Mouse (Mus musculus) forebrain, embryonic 14.5 days (tissue): ENCODE results near the gene Stub1. TPM values are rescaled to one million over a fixed set of nuclear protein-coding genes. Genes with fewer than 3 reads are reported as not detected.

Experiments used
- ATAC-seq: fragments of 200-750 bp; cut with Nextera tagmentation; 2 replicates; pipeline ENCODE4 v1.8.0; 2017; ENCODE audit warnings: mild to moderate bottlenecking, moderate library complexity
- DNase-seq: peaks from one replicate; pipeline ENCODE4 v3.0.0-alpha.2; 2015; ENCODE audit warnings: low spot score
- H3K27ac ChIP-seq: fragments of 300-500 bp; sonication (generic); 2 replicates; pipeline ENCODE4 v1.5.1; 2014; ENCODE audit warnings: low read depth, mild to moderate bottlenecking, control low read depth, low read length, moderate library complexity
- H3K27me3 ChIP-seq: fragments of 300-500 bp; sonication (generic); replicated peaks from 2 replicates; pipeline ENCODE4 v1.6.1; 2014; ENCODE audit warnings: low read length, control low read depth, mixed read lengths; ENCODE audit not compliant: control insufficient read depth, insufficient read depth
- H3K36me3 ChIP-seq: fragments of 300-500 bp; sonication (generic); 2 replicates; pipeline ENCODE4 v1.6.1; 2014; ENCODE audit warnings: low read length, control low read depth; ENCODE audit not compliant: control insufficient read depth, insufficient read depth
- H3K4me1 ChIP-seq: fragments of 300-500 bp; sonication (generic); 2 replicates; pipeline ENCODE4 v1.6.1; 2014; ENCODE audit warnings: antibody characterized with exemption, low read length, control low read depth; ENCODE audit not compliant: control insufficient read depth, insufficient read depth
- H3K4me2 ChIP-seq: fragments of 300-500 bp; sonication (generic); 2 replicates; pipeline ENCODE4 v1.6.1; 2014; ENCODE audit warnings: mild to moderate bottlenecking, control low read depth, low read length
- H3K4me3 ChIP-seq: fragments of 300-500 bp; sonication (generic); 2 replicates; pipeline ENCODE4 v1.5.1; 2014; ENCODE audit warnings: low read depth, low read length, control low read depth
- H3K9ac ChIP-seq: fragments of 300-500 bp; sonication (generic); 2 replicates; pipeline ENCODE4 v1.6.1; 2014; ENCODE audit warnings: mild to moderate bottlenecking, low read length, control low read depth, moderate library complexity
- H3K9me3 ChIP-seq: fragments of 300-500 bp; sonication (generic); replicated peaks from 2 replicates; pipeline ENCODE4 v1.6.1; 2016; ENCODE audit warnings: low read length, control low read depth, mixed read lengths; ENCODE audit not compliant: control insufficient read depth
- WGBS: fragments of 180-500 bp; shearing (Covaris S2); extraction: QIAGEN DNeasy Blood & Tissue Kit; methylation state at CpG from one replicate; pipeline ENCODE4 v1.1.7; 2014; 5-methylcytosine and 5-hydroxymethylcytosine counted together
- polyA plus RNA-seq: library from polyadenylated mRNA; unstranded; fragments of >200 nt; fragmentation: Nextera tagmentation; extraction: Ambion mirVana; gene quantifications from 2 replicates; pipeline ENCODE4 v1.2.1, GENCODE M21; 2014

Stub1 gene
- polyA plus RNA-seq, 1 experiment from 2014 or later = 315 TPM

DNA sequence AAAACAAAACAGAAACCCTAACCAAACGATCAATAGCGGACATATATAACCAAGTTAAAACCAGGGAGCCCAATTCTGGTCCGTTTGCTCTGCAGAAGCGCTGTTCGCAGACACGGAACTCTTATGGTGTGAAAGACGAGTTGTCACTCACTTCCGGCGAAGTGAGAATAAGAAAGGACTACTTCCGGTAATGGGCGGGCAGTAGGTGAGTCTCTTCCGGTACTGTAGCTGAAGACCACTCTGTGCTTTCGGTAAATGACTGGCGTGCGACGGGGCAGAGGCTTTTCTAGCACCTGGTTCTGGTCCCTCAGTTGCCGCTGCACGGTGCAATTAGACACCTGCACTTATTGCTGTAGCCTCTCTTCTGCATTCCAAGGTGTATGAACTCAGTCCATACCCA, 9.8 kb downstream of the Stub1 start, which contains the start of gene Wdr24:
Gene Wdr24 (plus strand): TSS at position 176 of the 400 bp plus-strand sequence.
- WGBS = under 1% methylated on average over 18 of the region's 18 CpGs
- peak within 1 kb of the TSS; percentile 72 for H3K9ac ChIP-seq
- no peaks in the 10 kb centered on the region for H3K9me3 ChIP-seq
- peaks cover 16% of the 10 kb centered on the region for H3K27me3 ChIP-seq
- peak within 1 kb of the TSS; percentile 64 for H3K27ac ChIP-seq
- peak within 1 kb of the TSS; percentile 46 for H3K4me3 ChIP-seq
- H3K4me2 ChIP-seq = peak within 1 kb of the TSS; percentile 96
- peaks cover 17% of the 10 kb centered on the region for H3K4me1 ChIP-seq
- H3K36me3 ChIP-seq = peaks cover 39% of the 10 kb centered on the region
- ATAC-seq (peak; percentile 83), DNase-seq (peak; percentile 95)

DNA sequence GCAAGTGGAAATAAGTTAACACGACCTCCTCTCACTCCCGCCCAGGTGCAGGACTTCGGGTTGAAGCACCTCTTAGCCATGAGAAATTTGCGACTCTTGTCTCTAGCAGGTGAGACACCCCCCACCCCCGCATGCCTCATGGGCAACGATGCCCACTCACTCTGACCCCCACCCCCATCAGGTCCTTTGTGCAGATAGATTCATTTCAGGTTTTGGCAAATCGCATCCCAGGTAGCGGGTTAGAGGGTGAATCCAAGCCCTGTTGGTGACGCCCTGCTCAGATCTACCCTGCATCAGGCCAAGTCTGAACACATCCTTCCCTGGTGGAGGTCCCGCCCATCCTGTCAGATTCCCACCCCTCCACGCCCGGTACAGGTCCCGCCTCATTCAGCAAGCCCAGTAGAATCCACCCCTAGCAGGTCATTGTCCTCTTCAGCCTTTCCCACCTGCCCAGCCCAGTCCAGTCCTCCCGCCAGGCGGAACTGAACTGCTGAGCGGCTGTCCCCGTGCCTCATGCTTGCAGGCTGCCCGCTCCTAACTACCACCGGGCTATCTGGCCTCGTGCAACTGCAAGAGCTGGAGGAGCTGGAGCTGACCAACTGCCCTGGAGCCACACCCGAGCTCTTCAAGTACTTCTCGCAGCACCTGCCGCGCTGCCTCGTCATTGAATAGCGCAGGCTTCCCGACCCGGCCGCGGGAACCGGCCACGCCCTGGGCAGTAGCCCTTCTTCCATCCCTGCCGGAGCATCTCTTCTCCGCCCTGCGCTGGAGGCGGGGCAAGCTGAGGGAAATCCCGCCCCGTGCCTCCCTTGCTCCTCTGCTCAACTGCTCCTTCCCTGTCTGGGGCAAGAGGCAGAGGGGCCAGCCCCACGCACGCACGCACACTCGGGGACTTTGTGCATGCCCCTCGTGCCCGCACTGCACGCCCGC, 14.1 kb downstream of the Stub1 start:
- Histone ChIP-seq H3K9me3 (no peaks in the 10 kb centered on the region), H3K9ac (0 out of 2 replicates have a peak overlapping the region, but pooled peaks have one; percentile 8), H3K27ac (no peak overlapping the region), H3K27me3 (peaks cover 17% of the 10 kb centered on the region), H3K4me2 (0 out of 2 replicates have a peak overlapping the region, but pooled peaks have one; percentile 9), H3K4me3 (no peak overlapping the region), H3K4me1 (peaks cover 4% of the 10 kb centered on the region), H3K36me3 (peaks cover 34% of the 10 kb centered on the region)
- ATAC-seq = no peak
- WGBS = 7% methylated on average over 46 of the region's 46 CpGs
- DNase-seq = no peak

DNA sequence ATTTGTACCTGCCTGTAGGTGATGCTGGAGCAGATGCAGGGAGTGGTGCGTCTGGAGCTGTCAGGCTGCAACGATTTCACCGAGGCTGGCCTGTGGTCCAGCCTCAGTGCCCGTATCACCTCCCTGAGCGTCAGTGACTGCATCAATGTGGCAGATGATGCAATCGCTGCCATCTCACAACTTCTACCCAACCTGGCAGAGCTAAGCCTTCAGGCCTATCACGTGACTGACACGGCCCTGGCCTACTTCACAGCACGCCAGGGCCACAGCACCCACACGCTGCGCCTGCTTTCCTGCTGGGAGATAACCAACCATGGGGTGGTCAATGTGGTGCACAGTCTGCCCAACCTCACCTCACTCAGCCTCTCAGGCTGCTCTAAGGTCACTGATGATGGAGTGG, 15.5 kb downstream of the Stub1 start:
- Histone ChIP-seq H3K9me3 (no peaks in the 10 kb centered on the region), H3K9ac (no peak overlapping the region)
- no peak for DNase-seq

DNA sequence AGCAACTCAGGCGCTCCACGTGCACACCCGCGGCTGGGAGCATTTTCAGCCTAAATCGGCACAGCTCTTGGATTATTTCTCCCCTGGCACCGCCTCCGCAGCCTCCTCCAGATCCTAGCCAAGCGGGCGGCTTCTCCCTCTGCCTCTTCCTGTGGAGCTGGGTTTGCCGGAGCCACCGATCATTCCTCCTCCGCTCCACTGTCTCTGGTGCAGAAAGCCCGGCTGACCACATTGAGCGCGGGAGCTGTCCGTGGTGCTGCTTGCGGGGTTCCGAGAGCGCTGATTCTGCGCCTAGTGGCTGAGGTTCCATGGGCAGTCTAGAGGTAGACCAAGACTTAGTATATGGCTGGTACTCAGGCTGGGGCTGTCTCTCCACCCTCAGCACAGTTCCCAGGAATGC, 19.7 kb downstream of the Stub1 start:
- H3K9me3 ChIP-seq = no peaks in the 10 kb centered on the region
- H3K27ac ChIP-seq = no peak overlapping the region
- DNase-seq (peak; percentile 61), ATAC-seq (no peak)
- no peak overlapping the region for H3K4me3 ChIP-seq
- H3K4me1 ChIP-seq = peaks cover 11% of the 10 kb centered on the region
- H3K36me3 ChIP-seq = peaks cover 20% of the 10 kb centered on the region
- 2% methylated on average over 20 of the region's 20 CpGs for WGBS
- H3K27me3 ChIP-seq = peaks cover 2% of the 10 kb centered on the region; the same call in 1 of the 2 replicates
- H3K9ac ChIP-seq = peak overlapping the region; percentile 50
- peak overlapping the region; percentile 17; the same call in 1 of the 2 replicates for H3K4me2 ChIP-seq

More for the DNA sequence above, 15.5 kb downstream of the Stub1 start:
- 86% methylated on average over 11 of the region's 11 CpGs for WGBS
- ATAC-seq = no peak
- H3K36me3 ChIP-seq = peaks cover 34% of the 10 kb centered on the region
- H3K4me1 ChIP-seq = no peaks in the 10 kb centered on the region
- H3K4me3 ChIP-seq = no peak overlapping the region
- no peak overlapping the region for H3K4me2 ChIP-seq
- H3K27me3 ChIP-seq = peaks cover 17% of the 10 kb centered on the region
- no peak overlapping the region for H3K27ac ChIP-seq

DNA sequence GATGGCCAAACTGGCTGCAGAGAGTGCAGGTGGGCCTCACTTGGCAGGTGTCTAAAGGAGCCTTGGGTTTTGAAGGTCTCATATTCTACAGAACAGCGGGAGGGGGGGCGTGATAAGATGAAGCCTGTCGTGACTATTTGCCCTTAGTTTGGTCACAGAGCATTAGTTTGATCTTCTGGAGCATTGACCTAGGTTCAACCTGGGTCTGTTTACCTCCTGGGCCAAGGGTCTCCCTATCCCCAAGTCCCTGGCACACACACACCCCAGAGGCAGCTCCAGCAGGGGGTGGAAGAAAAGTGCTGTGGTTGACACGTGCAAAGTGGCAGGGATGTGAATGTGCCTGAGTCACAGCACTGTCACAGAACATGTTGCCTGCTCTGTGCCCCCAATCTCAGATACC, 22.3 kb downstream of the Stub1 start:
- Histone ChIP-seq H3K9ac (peak overlapping the region; percentile 95; the same call in 1 of the 2 replicates), H3K4me3 (no peak overlapping the region), H3K27ac (no peak overlapping the region), H3K4me1 (peaks cover 16% of the 10 kb centered on the region), H3K36me3 (no peaks in the 10 kb centered on the region), H3K27me3 (no peaks in the 10 kb centered on the region), H3K4me2 (peak overlapping the region; percentile 86), H3K9me3 (no peaks in the 10 kb centered on the region)
- DNase-seq = no peak
- ATAC-seq = no peak
- 76% methylated on average over 4 of the region's 4 CpGs for WGBS

DNA sequence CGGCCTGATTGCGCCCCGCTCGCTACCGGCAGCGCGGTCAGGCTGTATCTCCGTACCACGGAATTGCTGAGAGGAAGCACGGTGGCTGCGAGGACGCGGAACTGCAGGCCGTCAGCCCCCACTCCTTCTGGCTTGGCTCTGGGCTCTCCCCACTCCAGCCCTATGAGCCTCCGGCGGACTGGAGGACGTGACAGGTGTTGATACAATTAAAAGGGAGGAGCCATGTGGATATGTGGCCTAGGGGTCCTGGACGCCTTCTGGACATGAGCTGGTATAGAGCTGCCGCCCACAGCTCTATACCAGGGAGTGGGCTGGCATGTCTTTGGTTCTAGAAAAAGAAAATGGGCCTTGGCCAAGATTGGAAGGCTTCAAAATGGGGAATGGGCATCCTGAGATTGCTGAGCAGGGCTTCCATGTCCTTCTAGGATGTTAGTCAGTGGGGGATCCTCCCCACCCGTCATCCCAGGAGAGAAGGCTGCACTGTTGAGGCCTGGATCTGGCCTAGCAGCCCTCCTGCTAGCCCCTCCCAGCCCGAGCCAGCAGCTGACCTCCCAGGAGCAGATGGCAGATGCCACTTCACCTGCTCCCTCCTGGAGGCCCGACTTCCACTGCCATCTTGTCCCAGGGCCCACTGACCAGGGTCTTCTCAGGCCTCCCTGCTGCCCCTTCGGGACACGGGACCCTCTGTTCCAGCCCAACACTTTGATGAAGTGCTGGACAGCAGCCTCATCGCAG, 23.4 kb downstream of the Stub1 start:
- Histone ChIP-seq H3K4me3 (peak overlapping the region; percentile 85), H3K9me3 (no peaks in the 10 kb centered on the region), H3K27ac (peak overlapping the region; percentile 95), H3K36me3 (no peaks in the 10 kb centered on the region), H3K9ac (peak overlapping the region; percentile 95), H3K4me2 (peak overlapping the region; percentile 86), H3K27me3 (no peaks in the 10 kb centered on the region), H3K4me1 (peaks cover 16% of the 10 kb centered on the region)
- WGBS = 11% methylated on average over 24 of the region's 25 CpGs
- ATAC-seq (peak; percentile 57), DNase-seq (peak; percentile 62)

DNA sequence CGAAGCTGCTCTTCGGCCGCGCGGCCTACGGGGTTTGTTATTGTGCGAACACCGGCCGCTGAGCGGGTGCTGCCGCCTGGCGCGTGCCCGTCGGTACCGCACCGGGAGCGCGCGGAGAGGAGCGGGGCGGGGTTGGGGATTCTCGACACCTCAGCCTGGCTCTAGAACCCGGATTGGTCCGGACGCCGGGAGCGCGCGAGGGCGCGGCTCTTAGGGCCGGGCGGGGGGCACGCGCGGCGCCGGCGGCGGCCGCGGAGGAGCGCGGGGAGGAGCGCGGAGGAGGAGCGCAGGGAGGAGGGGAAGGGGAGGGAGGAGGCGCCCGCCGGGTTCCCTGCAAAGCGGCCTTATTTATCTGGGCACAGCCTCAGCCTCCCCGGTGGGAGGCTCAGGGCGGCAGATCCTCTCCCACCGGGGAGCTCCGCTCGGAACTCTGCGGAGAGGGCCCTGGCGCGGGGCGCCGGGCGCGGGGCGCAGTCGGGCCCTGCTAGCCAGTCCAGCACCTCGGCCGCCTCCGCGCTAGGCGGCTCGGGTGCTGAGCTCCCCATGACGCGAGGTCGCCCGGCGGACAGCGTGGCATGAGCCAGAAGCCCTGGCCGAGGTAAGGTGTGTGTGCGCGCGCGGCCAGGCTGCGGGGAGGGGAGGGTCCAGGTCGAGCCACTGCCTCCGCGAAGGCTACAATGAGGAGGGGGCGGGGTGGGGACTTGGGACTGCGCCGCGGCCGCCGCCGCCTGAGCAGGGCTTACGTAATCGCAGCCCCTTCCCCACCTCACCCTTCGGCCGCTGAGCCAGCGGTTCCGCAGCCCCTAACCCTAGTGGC, 24.2 kb downstream of the Stub1 start, which contains the start of gene Fbxl16:
Gene Fbxl16 (plus strand): TSS at position 297 of the 817 bp plus-strand sequence.
- peak within 1 kb of the TSS; percentile 95 for H3K27ac ChIP-seq
- peak; percentile 88 for ATAC-seq

DNA sequence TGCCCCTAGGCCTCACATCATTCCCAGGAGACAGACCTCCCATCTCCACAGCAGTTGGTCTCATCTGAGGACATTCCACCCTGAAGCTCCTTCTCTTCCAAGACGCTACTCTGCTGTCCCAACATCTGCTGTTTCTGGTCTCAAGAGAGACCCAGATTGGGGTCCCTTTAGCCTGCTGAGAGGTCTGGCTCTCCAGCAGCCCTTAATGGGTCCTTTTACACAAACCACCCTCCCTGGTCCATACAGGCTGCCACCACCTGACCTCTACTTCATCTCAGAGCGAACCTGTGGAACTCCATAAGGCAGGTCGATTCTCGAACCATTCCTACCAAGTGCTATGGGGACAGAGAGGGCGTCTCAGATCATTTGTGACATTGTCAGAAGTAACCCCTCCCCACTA, 25.2 kb downstream of the Stub1 start:
- no peak for ATAC-seq
- Histone ChIP-seq H3K4me2 (peak overlapping the region; percentile 86), H3K4me3 (peak overlapping the region; percentile 85; the same call in 1 of the 2 replicates), H3K9me3 (no peaks in the 10 kb centered on the region), H3K9ac (peak overlapping the region; percentile 95), H3K4me1 (peaks cover 24% of the 10 kb centered on the region), H3K36me3 (no peaks in the 10 kb centered on the region), H3K27me3 (0 out of 2 replicates have a peak, but pooled peaks cover 3% of the 10 kb centered on the region), H3K27ac (peak overlapping the region; percentile 95; the same call in 1 of the 2 replicates)
- DNase-seq = no peak
- 40% methylated on average over 5 of the region's 5 CpGs for WGBS

More for the DNA sequence above, 24.2 kb downstream of the Stub1 start, which contains the start of gene Fbxl16:
- DNase-seq = peak; percentile 96
- no peaks in the 10 kb centered on the region for H3K9me3 ChIP-seq
- H3K4me3 ChIP-seq = peak within 1 kb of the TSS; percentile 85
- WGBS = under 1% methylated on average over 79 of the region's 100 CpGs
- H3K27me3 ChIP-seq = 0 out of 2 replicates have a peak, but pooled peaks cover 3% of the 10 kb centered on the region
- peak within 1 kb of the TSS; percentile 86 for H3K4me2 ChIP-seq
- H3K4me1 ChIP-seq = peaks cover 16% of the 10 kb centered on the region
- peak within 1 kb of the TSS; percentile 95 for H3K9ac ChIP-seq
- no peaks in the 10 kb centered on the region for H3K36me3 ChIP-seq
